Mouse (Mus musculus) gastrocnemius, postnatal 10 days (tissue): ENCODE results near the gene Ankrd34c. TPM values are rescaled to one million over a fixed set of nuclear protein-coding genes. Genes with fewer than 3 reads are reported as not detected.

Experiments used
- total RNA-seq, 2 experiments: library from RNA; stranded (reverse); gene quantifications; 2 replicates each; pipeline ENCODE4 v1.2.3; 2021

The Ankrd34c gene
- total RNA-seq, 2 experiments from 2014 or later, result not detected

Other genes starting within 250 kb of the Ankrd34c start
- under 1 TPM; 0.12 to 0.23 TPM for gene Minar1, start 115.3 kb downstream of the Ankrd34c start, total RNA-seq
- 10 to 100 TPM; 43.0 to 49.4 TPM for gene Tmed3, start 33.4 kb downstream of the Ankrd34c start, total RNA-seq
- gene Rasgrf1, start 171.4 kb upstream of the Ankrd34c start, total RNA-seq, result under 1 TPM; 0.14 to 0.29 TPM